ENCODE assay signal across 8 mouse cellular contexts in the genomic region with DNA sequence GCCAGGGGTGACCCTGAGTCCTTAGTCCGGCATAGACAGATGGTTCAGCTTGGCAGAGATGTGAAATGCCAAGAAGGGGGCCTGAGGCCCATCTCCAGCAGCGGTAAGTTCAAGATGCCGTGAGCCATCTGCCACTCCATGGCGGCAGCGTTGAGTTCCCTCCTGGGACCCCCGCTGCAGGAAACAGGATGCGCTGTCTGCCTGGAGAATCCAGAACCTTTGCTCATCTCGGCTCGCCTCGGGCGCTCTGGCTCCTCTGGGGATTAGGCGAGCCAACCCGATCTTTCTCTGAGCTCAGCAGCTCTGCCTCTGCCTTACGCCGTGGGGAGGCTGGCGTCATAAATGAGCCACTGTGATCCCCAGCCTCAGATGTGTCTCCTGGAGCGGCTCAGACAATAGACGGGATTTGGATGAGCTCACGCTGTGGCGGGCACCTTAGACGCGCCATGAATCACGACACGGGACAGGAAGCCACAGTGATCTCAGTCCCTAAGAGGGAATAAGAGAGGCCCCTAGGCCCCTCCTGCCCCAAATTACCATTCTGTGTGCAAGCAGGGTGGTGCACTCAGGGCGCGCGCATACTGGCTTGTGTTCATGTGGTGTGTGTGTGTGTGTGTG.
DNase-seq lines count a peak whose midpoint lies in the region; ATAC-seq and TF ChIP-seq lines count a peak whose summit lies in the region.

No protein-coding gene starts in this region.

- no peaks in the 10 kb centered on the region for H3K36me3 ChIP-seq in intestine, embryonic 16.5 days (ENCODE audit: control insufficient read depth, insufficient read depth, low read length)
- no peaks in the 10 kb centered on the region for H3K36me3 ChIP-seq in liver, embryonic 12.5 days

- TF ChIP-seq CTCF in olfactory bulb, adult 2 months (IDR thresholded peaks at IDR 0.05; ENCODE audit: insufficient read depth, low read depth, low read length), result no peak

- H3K9ac ChIP-seq in intestine, embryonic 16.5 days (ENCODE audit: low read depth, low read length), result peak overlapping the region; percentile 64
- H3K9ac ChIP-seq in liver, embryonic 12.5 days, result no peak overlapping the region

- peak overlapping the region; percentile 55 for H3K4me2 ChIP-seq in intestine, embryonic 16.5 days (ENCODE audit: low read depth, low read length)
- H3K4me2 ChIP-seq in liver, embryonic 12.5 days, result peak overlapping the region; percentile 37

- peak; percentile 55 to 56 for DNase-seq in left cerebral cortex, adult 18-20 months (ENCODE audit: low spot score in 2 of 2)
- no peak for DNase-seq in left cerebral cortex, adult 11 months (ENCODE audit: low spot score)
- peak; percentile 60 to 63 for DNase-seq in cerebellum, postnatal 25 days
- DNase-seq in gastrocnemius, postnatal 25 days, result peak; percentile 78

- peaks cover 13% of the 10 kb centered on the region for H3K4me1 ChIP-seq in intestine, embryonic 16.5 days (ENCODE audit: control insufficient read depth, insufficient read depth, low read length)
- H3K4me1 ChIP-seq in liver, embryonic 12.5 days, result 0 out of 2 replicates have a peak, but pooled peaks cover 11% of the 10 kb centered on the region
- peaks cover 44% of the 10 kb centered on the region for H3K4me1 ChIP-seq in olfactory bulb, adult 2 months (ENCODE audit: control insufficient read depth, insufficient read depth, low read length)

- TF ChIP-seq POLR2A in olfactory bulb, adult 2 months (IDR thresholded peaks at IDR 0.05; ENCODE audit: insufficient read depth, low read depth, low read length), result peak; percentile 70

- ATAC-seq in intestine, embryonic 16.5 days, result peak; percentile 66
- ATAC-seq in liver, embryonic 12.5 days, result no peak
- no peak for ATAC-seq in erythroid progenitor cell, adult 5-6 weeks (replicated peaks; ENCODE audit: low FRiP score, poor library complexity, severe bottlenecking)

- peak overlapping the region; percentile 32 for H3K4me3 ChIP-seq in intestine, embryonic 16.5 days (ENCODE audit: low read length)
- no peak overlapping the region; the same call in 1 of the 2 replicates for H3K4me3 ChIP-seq in liver, embryonic 12.5 days
- peak overlapping the region; percentile 31 for H3K4me3 ChIP-seq in olfactory bulb, adult 2 months (ENCODE audit: insufficient read depth, low read depth, low read length)

- H3K27me3 ChIP-seq in intestine, embryonic 16.5 days (replicated peaks; ENCODE audit: control insufficient read depth, insufficient read depth, low read length), result no peaks in the 10 kb centered on the region
- peaks cover 43% of the 10 kb centered on the region for H3K27me3 ChIP-seq in liver, embryonic 12.5 days (replicated peaks)

- WGBS in intestine, embryonic 16.5 days, result 4% methylated on average over 27 of the region's 27 CpGs
- WGBS in liver, embryonic 12.5 days (ENCODE audit: insufficient replicate concordance), result 9% methylated on average over 27 of the region's 27 CpGs
- 3% methylated on average over 27 of the region's 27 CpGs for WGBS in olfactory bulb, adult 2 months

- peak overlapping the region; percentile 31; the same call in 1 of the 2 replicates for H3K27ac ChIP-seq in intestine, embryonic 16.5 days (ENCODE audit: low read length)
- H3K27ac ChIP-seq in liver, embryonic 12.5 days, result 0 out of 2 replicates have a peak overlapping the region, but pooled peaks have one; percentile 4
- peak overlapping the region; percentile 94 for H3K27ac ChIP-seq in olfactory bulb, adult 2 months (ENCODE audit: insufficient read depth, low read depth, low read length)

- H3K9me3 ChIP-seq in intestine, embryonic 16.5 days (ENCODE audit: control insufficient read depth, low read length), result no peaks in the 10 kb centered on the region
- H3K9me3 ChIP-seq in liver, embryonic 12.5 days (replicated peaks), result no peaks in the 10 kb centered on the region

Comparison
In these comparisons a context has a peak if more than half of its experiments do, and no peak if none do; other contexts are left out.
1. H3K27ac ChIP-seq: peak in every context shown above with its lines; median percentile 94 in olfactory bulb, adult 2 months; 31 in intestine, embryonic 16.5 days; 4 in liver, embryonic 12.5 days.